Mouse (Mus musculus): Measurements from ENCODE around the gene Rgs9.

DNA sequence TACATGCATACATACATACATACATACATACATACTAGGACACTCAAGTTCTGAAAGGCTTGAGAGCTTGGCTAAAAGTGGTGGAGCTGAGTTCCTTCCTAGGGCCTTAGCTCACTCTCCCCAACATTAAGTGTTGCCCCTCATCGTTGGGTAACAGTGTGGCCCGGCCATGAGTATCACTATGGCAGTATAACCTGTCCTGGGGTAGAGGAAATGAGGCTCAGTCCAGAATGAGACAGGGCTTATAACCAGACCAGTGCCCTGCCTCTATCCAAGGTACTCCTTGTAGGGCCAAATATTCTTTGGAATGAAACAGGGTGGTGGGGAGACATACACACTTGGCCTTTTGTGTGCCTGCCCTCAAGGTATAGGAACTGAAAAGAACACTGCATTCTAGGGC, 40.1 kb downstream of the Rgs9 start:
- TF ChIP-seq POLR2A (IDR thresholded peaks at IDR 0.05; ENCODE audit: low read depth, low read length) (no peak), CTCF (IDR thresholded peaks at IDR 0.05; ENCODE audit: extremely low read depth, insufficient read depth, insufficient read length, insufficient replicate concordance) (no peak)

All from spleen, adult 2 months (tissue).